Mouse (Mus musculus) midbrain, embryonic 14.5 days (tissue): ENCODE results near the gene Trmt2b. TPM values are rescaled to one million over a fixed set of nuclear protein-coding genes. Genes with fewer than 3 reads are reported as not detected.

Source experiments
- ATAC-seq: fragments of 200-750 bp; cut with Nextera tagmentation; 2 replicates; pipeline ENCODE4 v1.8.0; 2017; ENCODE audit warnings: moderate number of reproducible peaks, moderate library complexity; ENCODE audit not compliant: low FRiP score, low TSS enrichment
- DNase-seq: peaks from one replicate; pipeline ENCODE4 v3.0.0-alpha.2; 2015
- H3K27ac ChIP-seq: fragments of 300-500 bp; sonication (generic); replicated peaks from 2 replicates; pipeline ENCODE4 v1.5.1; 2014; ENCODE audit warnings: mild to moderate bottlenecking, low read depth, low read length, moderate library complexity
- H3K27me3 ChIP-seq: fragments of 300-500 bp; sonication (generic); 2 replicates; pipeline ENCODE4 v1.6.1; 2014; ENCODE audit warnings: low read length, control low read depth, mixed read lengths; ENCODE audit not compliant: control insufficient read depth, insufficient read depth
- H3K36me3 ChIP-seq: fragments of 300-500 bp; sonication (generic); 2 replicates; pipeline ENCODE4 v1.6.1; 2014; ENCODE audit warnings: low read length, control low read depth; ENCODE audit not compliant: control insufficient read depth, insufficient read depth
- H3K4me1 ChIP-seq: fragments of 300-500 bp; sonication (generic); 2 replicates; pipeline ENCODE4 v1.6.1; 2014; ENCODE audit warnings: mild to moderate bottlenecking, antibody characterized with exemption, low read length, control low read depth; ENCODE audit not compliant: control insufficient read depth, insufficient read depth
- H3K4me2 ChIP-seq: fragments of 300-500 bp; sonication (generic); 2 replicates; pipeline ENCODE4 v1.6.1; 2014; ENCODE audit warnings: mild to moderate bottlenecking, low read length, moderate library complexity
- H3K4me3 ChIP-seq: fragments of 300-500 bp; sonication (generic); replicated peaks from 2 replicates; pipeline ENCODE4 v1.5.1; 2014; ENCODE audit warnings: low read depth, low read length
- H3K9ac ChIP-seq: fragments of 300-500 bp; sonication (generic); replicated peaks from 2 replicates; pipeline ENCODE4 v1.6.1; 2014; ENCODE audit warnings: mild to moderate bottlenecking, low read length, moderate library complexity
- H3K9me3 ChIP-seq: fragments of 300-500 bp; sonication (generic); 2 replicates; pipeline ENCODE4 v1.6.1; 2016; ENCODE audit warnings: low read length, control low read depth, mixed read lengths; ENCODE audit not compliant: control insufficient read depth
- WGBS: fragments of 180-500 bp; shearing (Covaris S2); extraction: QIAGEN DNeasy Blood & Tissue Kit; methylation state at CpG from one replicate; pipeline ENCODE4 v1.1.7; 2014; 5-methylcytosine and 5-hydroxymethylcytosine counted together
- polyA plus RNA-seq: library from polyadenylated mRNA; unstranded; fragments of >200 nt; fragmentation: Nextera tagmentation; extraction: Ambion mirVana; gene quantifications from 2 replicates; pipeline ENCODE4 v1.2.1, GENCODE M21; 2014

The Trmt2b gene
- polyA plus RNA-seq, 1 experiment from 2014 or later, result 5.9 TPM

GRCm38 (mm10) chrX:134248202-134248601 is 28.6 kb downstream of the Trmt2b start:
- Histone ChIP-seq H3K36me3 (no peaks in the 10 kb centered on the region), H3K27me3 (no peaks in the 10 kb centered on the region), H3K4me3 (no peak overlapping the region), H3K27ac (no peak overlapping the region), H3K4me2 (no peak overlapping the region), H3K9ac (no peak overlapping the region), H3K4me1 (no peaks in the 10 kb centered on the region), H3K9me3 (no peaks in the 10 kb centered on the region)
- WGBS, result 78% methylated on average over 2 of the region's 2 CpGs
- no peak for DNase-seq
- ATAC-seq, result no peak

- no peak for DNase-seq
- no peak overlapping the region for H3K4me2 ChIP-seq
- no peaks in the 10 kb centered on the region for H3K36me3 ChIP-seq
- no peaks in the 10 kb centered on the region for H3K27me3 ChIP-seq
- H3K4me3 ChIP-seq, result no peak overlapping the region
- H3K9me3 ChIP-seq, result no peaks in the 10 kb centered on the region
- 93% methylated on average over 10 of the region's 10 CpGs for WGBS
- no peak for ATAC-seq
- no peak overlapping the region for H3K27ac ChIP-seq
- no peaks in the 10 kb centered on the region for H3K4me1 ChIP-seq
- no peak overlapping the region for H3K9ac ChIP-seq
These were observed 30.8 kb downstream of the Trmt2b start for GRCm38 (mm10) chrX:134245946-134246345.

GRCm38 (mm10) chrX:134238266-134238665 is 38.5 kb downstream of the Trmt2b start:
- no peak overlapping the region for H3K4me2 ChIP-seq
- H3K27ac ChIP-seq, result no peak overlapping the region
- H3K36me3 ChIP-seq, result no peaks in the 10 kb centered on the region
- no peak for DNase-seq
- 94% methylated on average over 10 of the region's 10 CpGs for WGBS
- no peak overlapping the region for H3K9ac ChIP-seq
- H3K4me1 ChIP-seq, result no peaks in the 10 kb centered on the region
- no peak overlapping the region for H3K4me3 ChIP-seq
- ATAC-seq, result no peak
- H3K27me3 ChIP-seq, result no peaks in the 10 kb centered on the region
- no peaks in the 10 kb centered on the region for H3K9me3 ChIP-seq

- no peaks in the 10 kb centered on the region for H3K4me1 ChIP-seq
- no peak overlapping the region for H3K9ac ChIP-seq
- no peaks in the 10 kb centered on the region for H3K27me3 ChIP-seq
- no peaks in the 10 kb centered on the region for H3K36me3 ChIP-seq
- H3K27ac ChIP-seq, result no peak overlapping the region
- H3K9me3 ChIP-seq, result no peaks in the 10 kb centered on the region
- no peak overlapping the region for H3K4me3 ChIP-seq
- no peak for ATAC-seq
- WGBS, result 93% methylated on average over 1 of the region's 1 CpGs
- no peak overlapping the region for H3K4me2 ChIP-seq
- no peak for DNase-seq
These were observed 43.7 kb downstream of the Trmt2b start for GRCm38 (mm10) chrX:134233048-134233447.

- Histone ChIP-seq H3K27me3 (0 out of 2 replicates have a peak, but pooled peaks cover 3% of the 10 kb centered on the region), H3K36me3 (no peaks in the 10 kb centered on the region), H3K4me1 (no peaks in the 10 kb centered on the region), H3K27ac (no peak within 1 kb of the TSS), H3K9ac (no peak within 1 kb of the TSS), H3K4me2 (no peak within 1 kb of the TSS), H3K9me3 (no peaks in the 10 kb centered on the region), H3K4me3 (no peak within 1 kb of the TSS)
- DNase-seq, result no peak
- 51% methylated on average over 4 of the region's 4 CpGs for WGBS
- no peak for ATAC-seq
These were observed 54.9 kb downstream of the Trmt2b start, which contains the start of gene Nox1 for GRCm38 (mm10) chrX:134221856-134222255. TSS of gene Nox1 (minus strand) at chrX:134221956.

GRCm38 (mm10) chrX:134220618-134221017 is 56.2 kb downstream of the Trmt2b start:
- Histone ChIP-seq H3K4me3 (no peak overlapping the region), H3K27me3 (0 out of 2 replicates have a peak, but pooled peaks cover 3% of the 10 kb centered on the region), H3K9me3 (no peaks in the 10 kb centered on the region), H3K4me1 (no peaks in the 10 kb centered on the region), H3K9ac (no peak overlapping the region), H3K27ac (no peak overlapping the region), H3K4me2 (no peak overlapping the region), H3K36me3 (no peaks in the 10 kb centered on the region)
- ATAC-seq (no peak), DNase-seq (no peak)
- WGBS, result 81% methylated on average over 3 of the region's 3 CpGs

- ATAC-seq, result no peak
These were observed 58.6 kb downstream of the Trmt2b start for GRCm38 (mm10) chrX:134218161-134218560.

GRCm38 (mm10) chrX:134211151-134211642 is 65.6 kb downstream of the Trmt2b start:
- Histone ChIP-seq H3K9ac (no peak overlapping the region), H3K4me3 (no peak overlapping the region), H3K4me2 (no peak overlapping the region), H3K36me3 (no peaks in the 10 kb centered on the region), H3K27ac (no peak overlapping the region), H3K4me1 (no peaks in the 10 kb centered on the region), H3K27me3 (no peaks in the 10 kb centered on the region), H3K9me3 (no peaks in the 10 kb centered on the region)
- ATAC-seq (no peak), DNase-seq (no peak)
- WGBS, result 67% methylated on average over 7 of the region's 7 CpGs

More at GRCm38 (mm10) chrX:134218161-134218560, 58.6 kb downstream of the Trmt2b start:
- Histone ChIP-seq H3K36me3 (no peaks in the 10 kb centered on the region), H3K4me1 (no peaks in the 10 kb centered on the region), H3K9me3 (no peaks in the 10 kb centered on the region), H3K27me3 (0 out of 2 replicates have a peak, but pooled peaks cover 3% of the 10 kb centered on the region), H3K9ac (no peak overlapping the region), H3K4me2 (no peak overlapping the region), H3K4me3 (no peak overlapping the region), H3K27ac (no peak overlapping the region)
- no peak for DNase-seq
- WGBS, result 48% methylated on average over 4 of the region's 4 CpGs

- no peak for DNase-seq
- H3K4me1 ChIP-seq, result no peaks in the 10 kb centered on the region
- no peaks in the 10 kb centered on the region for H3K36me3 ChIP-seq
- no peak overlapping the region for H3K4me2 ChIP-seq
- H3K27ac ChIP-seq, result no peak overlapping the region
- H3K27me3 ChIP-seq, result no peaks in the 10 kb centered on the region
- ATAC-seq, result no peak
- no peak overlapping the region for H3K4me3 ChIP-seq
- no peak overlapping the region for H3K9ac ChIP-seq
- WGBS, result 82% methylated on average over 2 of the region's 2 CpGs
- no peaks in the 10 kb centered on the region for H3K9me3 ChIP-seq
These were observed 68.3 kb downstream of the Trmt2b start for GRCm38 (mm10) chrX:134208491-134208890.
